Mouse (Mus musculus) cerebellum, postnatal 25 days (tissue): ENCODE measurements around the gene Fam219a.
A peak's percentile ranks its signal among the peaks of the same experiment; 100 is the strongest.

Experiments used
- DNase-seq, 2 experiments: peaks; one replicate each; pipeline ENCODE4 v3.0.0; 2021; ENCODE audit warnings: mixed read lengths in 2 of 2

The Fam219a gene

DNA sequence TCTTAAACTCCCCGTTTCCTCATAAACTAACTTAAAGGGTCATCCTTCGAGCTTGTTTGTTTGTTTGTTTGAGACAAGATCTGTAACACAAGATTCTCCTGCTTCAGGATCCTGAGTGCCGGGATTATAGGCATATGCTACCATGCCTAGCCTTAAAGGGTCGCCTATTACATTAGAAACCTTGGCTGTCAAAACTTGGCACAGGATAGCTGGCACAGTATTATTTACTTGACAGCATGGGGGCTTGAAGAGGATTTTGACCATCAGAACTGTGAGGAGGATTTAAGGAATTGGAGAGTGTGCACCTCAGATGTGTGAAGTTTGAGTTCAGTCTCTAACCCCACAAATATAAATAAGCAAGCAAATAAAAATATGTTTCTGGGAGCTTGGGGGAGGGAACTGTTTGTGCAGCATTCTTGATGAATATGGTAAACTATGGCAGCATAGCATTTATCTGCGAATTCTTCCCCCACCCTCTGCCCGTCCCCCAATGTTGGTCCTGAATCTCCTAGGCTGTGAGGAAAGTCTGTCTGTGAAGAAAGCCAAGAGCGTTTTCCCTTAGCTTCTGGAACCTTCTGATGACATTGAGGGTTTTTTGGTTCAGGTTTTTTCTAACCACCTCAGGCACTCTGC, 99.2 kb downstream of the Fam219a start:
- peak in 1 of 2 experiments; percentile 47 for DNase-seq

DNA sequence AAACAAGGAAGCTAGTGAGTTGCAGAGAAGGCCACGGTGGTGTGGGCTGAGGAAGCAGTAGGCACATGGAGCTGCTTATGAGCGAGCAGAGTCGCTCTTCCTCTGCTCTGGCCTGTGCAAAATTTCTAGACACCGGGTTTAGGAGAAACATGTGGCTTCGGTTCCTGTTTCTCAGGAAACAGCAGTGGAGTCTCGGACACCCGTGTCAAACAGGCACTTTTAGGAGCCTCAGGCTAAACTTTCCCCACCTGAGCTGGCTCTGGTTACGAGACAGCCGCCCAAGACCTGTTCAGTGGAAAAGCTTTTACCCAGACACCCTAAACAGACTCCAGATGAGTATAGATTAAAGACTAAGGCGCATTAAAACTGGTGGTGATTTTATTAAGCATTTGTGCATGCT, 100.1 kb downstream of the Fam219a start:
- DNase-seq: no peak

DNA sequence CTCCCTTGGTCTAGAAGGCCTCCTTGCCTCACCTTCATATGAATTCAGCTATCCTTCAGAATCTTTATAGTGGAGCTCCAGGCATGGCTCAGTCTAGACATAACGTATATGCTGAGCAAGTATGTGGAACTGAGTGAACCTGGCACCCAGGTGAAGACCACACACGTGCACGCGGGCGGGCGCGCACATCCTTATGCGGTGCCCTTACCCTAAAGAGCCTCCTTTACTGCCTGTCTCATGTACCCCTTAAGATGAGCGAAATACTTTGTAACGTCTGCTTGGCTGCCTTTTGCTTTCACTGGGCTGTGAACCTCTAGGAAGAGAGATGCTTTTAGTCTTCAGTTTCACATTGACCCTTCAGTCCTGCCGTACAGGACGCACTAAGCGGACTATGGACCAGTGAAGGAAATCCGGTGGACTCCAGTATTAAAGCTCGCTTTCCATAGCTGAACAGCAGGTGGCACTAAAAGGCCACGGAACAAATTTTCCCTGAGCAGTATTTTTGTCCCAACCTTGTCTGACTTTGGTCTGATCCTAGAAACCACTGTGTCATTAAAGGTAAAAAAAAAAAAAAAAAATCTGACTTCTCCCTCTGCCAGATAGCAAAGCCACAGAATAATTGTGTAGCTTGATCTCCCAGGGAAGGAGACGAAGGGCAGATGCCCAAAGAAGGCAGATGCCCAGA, 100.8 kb downstream of the Fam219a start:
- peak; percentile 75 to 80 for DNase-seq
